Mouse (Mus musculus) lung, embryonic 14.5 days (tissue): ENCODE data around the gene Prss37. TPM values are rescaled to one million over a fixed set of nuclear protein-coding genes. Genes with fewer than 3 reads are reported as not detected.

Experiments used
- ATAC-seq: fragments of 200-750 bp; cut with Nextera tagmentation; 2 replicates; pipeline ENCODE4 v1.8.0; 2017; ENCODE audit warnings: mild to moderate bottlenecking, moderate TSS enrichment, moderate library complexity; ENCODE audit not compliant: insufficient read depth
- DNase-seq: peaks from one replicate; pipeline ENCODE4 v3.0.0-alpha.2; 2015
- H3K27ac ChIP-seq: fragments of 300-500 bp; sonication (generic); 2 replicates; pipeline ENCODE4 v1.5.1; 2014; ENCODE audit warnings: low read depth, mild to moderate bottlenecking, moderate library complexity
- H3K27me3 ChIP-seq: fragments of 300-500 bp; sonication (generic); 2 replicates; pipeline ENCODE4 v1.6.1; 2014; ENCODE audit warnings: low read length, control low read depth; ENCODE audit not compliant: insufficient read depth
- H3K36me3 ChIP-seq: fragments of 300-500 bp; sonication (generic); 2 replicates; pipeline ENCODE4 v1.6.1; 2014; ENCODE audit warnings: control low read depth; ENCODE audit not compliant: insufficient read depth
- H3K4me1 ChIP-seq: fragments of 300-500 bp; sonication (generic); 2 replicates; pipeline ENCODE4 v1.6.1; 2014; ENCODE audit warnings: antibody characterized with exemption, control low read depth; ENCODE audit not compliant: insufficient read depth
- H3K4me2 ChIP-seq: fragments of 300-500 bp; sonication (generic); 2 replicates; pipeline ENCODE4 v1.6.1; 2014; ENCODE audit warnings: mild to moderate bottlenecking
- H3K4me3 ChIP-seq: fragments of 300-500 bp; sonication (generic); 2 replicates; pipeline ENCODE4 v1.5.1; 2014; ENCODE audit warnings: low read depth, low read length
- H3K9ac ChIP-seq: fragments of 300-500 bp; sonication (generic); 2 replicates; pipeline ENCODE4 v1.6.1; 2014
- H3K9me3 ChIP-seq: fragments of 300-500 bp; sonication (generic); 2 replicates; pipeline ENCODE4 v1.6.1; 2016; ENCODE audit warnings: low read depth, low read length, control low read depth
- CTCF ChIP-seq: IDR thresholded peaks from 2 replicates; pipeline ENCODE4 v1.5.1; 2016; ENCODE audit warnings: antibody characterized with exemption, low read depth
- WGBS: fragments of 180-500 bp; shearing (Covaris S2); extraction: QIAGEN DNeasy Blood & Tissue Kit; methylation state at CpG from one replicate; pipeline ENCODE4 v1.1.7; 2014; 5-methylcytosine and 5-hydroxymethylcytosine counted together
- polyA plus RNA-seq: library from polyadenylated mRNA; unstranded; fragments of >200 nt; fragmentation: Nextera tagmentation; extraction: Ambion mirVana; gene quantifications from 2 replicates; pipeline ENCODE4 v1.2.1, GENCODE M21; 2014

Gene Prss37
- polyA plus RNA-seq, 1 experiment from 2014 or later = not detected

GRCm38 (mm10) chr6:40471720-40472010 is 47.6 kb downstream of the Prss37 start:
- Histone ChIP-seq H3K4me1 (peaks cover 4% of the 10 kb centered on the region; the same call in 1 of the 2 replicates), H3K4me2 (peak overlapping the region; percentile 75), H3K36me3 (peaks cover 29% of the 10 kb centered on the region), H3K9me3 (no peaks in the 10 kb centered on the region), H3K27ac (peak overlapping the region; percentile 98), H3K4me3 (peak overlapping the region; percentile 75), H3K27me3 (no peaks in the 10 kb centered on the region), H3K9ac (peak overlapping the region; percentile 95)
- TF ChIP-seq CTCF = no peak
- DNase-seq = no peak
- WGBS = under 1% methylated on average over 7 of the region's 7 CpGs
- ATAC-seq = no peak

GRCm38 (mm10) chr6:40470916-40471719 is 48.2 kb downstream of the Prss37 start, which contains the start of gene Ssbp1:
TSS of gene Ssbp1 (plus strand) at chr6:40471352.
- Histone ChIP-seq H3K9ac (peak within 1 kb of the TSS; percentile 95), H3K27me3 (no peaks in the 10 kb centered on the region), H3K4me2 (peak within 1 kb of the TSS; percentile 75), H3K4me1 (peaks cover 4% of the 10 kb centered on the region; the same call in 1 of the 2 replicates), H3K27ac (peak within 1 kb of the TSS; percentile 98), H3K4me3 (peak within 1 kb of the TSS; percentile 75), H3K9me3 (no peaks in the 10 kb centered on the region), H3K36me3 (peaks cover 25% of the 10 kb centered on the region)
- TF ChIP-seq CTCF = peak; percentile 29
- peak; percentile 98 for ATAC-seq
- DNase-seq = peak; percentile 98
- WGBS = under 1% methylated on average over 54 of the region's 54 CpGs

- H3K36me3 ChIP-seq = no peaks in the 10 kb centered on the region
- no peak overlapping the region for H3K4me3 ChIP-seq
- no peak for DNase-seq
- no peak overlapping the region for H3K27ac ChIP-seq
- H3K27me3 ChIP-seq = no peaks in the 10 kb centered on the region
- H3K4me1 ChIP-seq = no peaks in the 10 kb centered on the region
- H3K9ac ChIP-seq = no peak overlapping the region
- H3K9me3 ChIP-seq = no peaks in the 10 kb centered on the region
- no peak for ATAC-seq
- TF ChIP-seq CTCF = peak; percentile 44; the same call in 1 of the 2 replicates
- no peak overlapping the region for H3K4me2 ChIP-seq
- WGBS = 45% methylated on average over 6 of the region's 6 CpGs
These were observed 53.6 kb downstream of the Prss37 start for GRCm38 (mm10) chr6:40465710-40466109.

Other genes starting within 250 kb of the Prss37 start
- 46.9 and 47.3 TPM in 2 replicates for gene Agk, start 194.3 kb downstream of the Prss37 start, polyA plus RNA-seq
- gene E330009J07Rik, start 83.4 kb downstream of the Prss37 start, polyA plus RNA-seq = 12.2 and 16.0 TPM in 2 replicates
- gene Wee2, start 80.4 kb downstream of the Prss37 start, polyA plus RNA-seq = not detected in 2 replicates
- gene Ssbp1, start 48.2 kb downstream of the Prss37 start, polyA plus RNA-seq = 136 and 143 TPM in 2 replicates
- gene Tas2r137, start 28.3 kb downstream of the Prss37 start, polyA plus RNA-seq = not detected in 2 replicates
- not detected in 2 replicates for gene Tas2r108, start 26.0 kb downstream of the Prss37 start, polyA plus RNA-seq
- 0.04 TPM in 1 of 2 replicates, not detected in the other for gene Olfr461, start 35.5 kb upstream of the Prss37 start, polyA plus RNA-seq
- not detected in 2 replicates for gene Olfr460, start 50.0 kb upstream of the Prss37 start, polyA plus RNA-seq
- 1.4 and 1.8 TPM in 2 replicates for gene Clec5a, start 66.3 kb upstream of the Prss37 start, polyA plus RNA-seq
- gene Tas2r138, start 93.8 kb upstream of the Prss37 start, polyA plus RNA-seq = not detected in 2 replicates
- gene Mgam, start 109.3 kb upstream of the Prss37 start, polyA plus RNA-seq = 0.11 and 0.38 TPM in 2 replicates